Mouse (Mus musculus) hindbrain, embryonic 14.5 days (tissue): ENCODE measurements around the gene Stt3b. TPM values are rescaled to one million over a fixed set of nuclear protein-coding genes. Genes with fewer than 3 reads are reported as not detected.

ENCODE experiments used
- ATAC-seq: fragments of 200-750 bp; cut with Nextera tagmentation; 2 replicates; pipeline ENCODE4 v1.8.0; 2017; ENCODE audit warnings: moderate number of reproducible peaks, mild to moderate bottlenecking, moderate TSS enrichment, moderate library complexity; ENCODE audit not compliant: low FRiP score
- DNase-seq: peaks from one replicate; pipeline ENCODE4 v3.0.0-alpha.2; 2015; ENCODE audit warnings: low spot score
- H3K27ac ChIP-seq: fragments of 300-500 bp; sonication (generic); 2 replicates; pipeline ENCODE4 v1.5.1; 2014; ENCODE audit warnings: mild to moderate bottlenecking, moderate library complexity
- H3K27me3 ChIP-seq: fragments of 300-500 bp; sonication (generic); 2 replicates; pipeline ENCODE4 v1.6.1; 2014; ENCODE audit warnings: mild to moderate bottlenecking, low read length, mixed read lengths; ENCODE audit not compliant: control insufficient read depth, insufficient read depth
- H3K36me3 ChIP-seq: fragments of 300-500 bp; sonication (generic); replicated peaks from 2 replicates; pipeline ENCODE4 v1.6.1; 2014; ENCODE audit not compliant: control insufficient read depth, insufficient read depth
- H3K4me1 ChIP-seq: fragments of 300-500 bp; sonication (generic); replicated peaks from 2 replicates; pipeline ENCODE4 v1.6.1; 2014; ENCODE audit warnings: antibody characterized with exemption, low read length, mixed read lengths; ENCODE audit not compliant: control insufficient read depth, insufficient read depth
- H3K4me2 ChIP-seq: fragments of 300-500 bp; sonication (generic); replicated peaks from 2 replicates; pipeline ENCODE4 v1.6.1; 2014; ENCODE audit warnings: mild to moderate bottlenecking, moderate library complexity
- H3K4me3 ChIP-seq: fragments of 300-500 bp; sonication (generic); replicated peaks from 2 replicates; pipeline ENCODE4 v1.5.1; 2014; ENCODE audit warnings: mild to moderate bottlenecking, low read length
- H3K9ac ChIP-seq: fragments of 300-500 bp; sonication (generic); 2 replicates; pipeline ENCODE4 v1.6.1; 2014
- H3K9me3 ChIP-seq: fragments of 300-500 bp; sonication (generic); 2 replicates; pipeline ENCODE4 v1.6.1; 2016; ENCODE audit warnings: low read length; ENCODE audit not compliant: control insufficient read depth
- WGBS: fragments of 180-500 bp; shearing (Covaris S2); extraction: QIAGEN DNeasy Blood & Tissue Kit; methylation state at CpG from one replicate; pipeline ENCODE4 v1.1.7; 2014; 5-methylcytosine and 5-hydroxymethylcytosine counted together
- polyA plus RNA-seq: library from polyadenylated mRNA; unstranded; fragments of >200 nt; fragmentation: Nextera tagmentation; extraction: Ambion mirVana; gene quantifications from 2 replicates; pipeline ENCODE4 v1.2.1, GENCODE M21; 2014

Stt3b gene
- polyA plus RNA-seq, result 116 and 135 TPM in 2 replicates

DNA sequence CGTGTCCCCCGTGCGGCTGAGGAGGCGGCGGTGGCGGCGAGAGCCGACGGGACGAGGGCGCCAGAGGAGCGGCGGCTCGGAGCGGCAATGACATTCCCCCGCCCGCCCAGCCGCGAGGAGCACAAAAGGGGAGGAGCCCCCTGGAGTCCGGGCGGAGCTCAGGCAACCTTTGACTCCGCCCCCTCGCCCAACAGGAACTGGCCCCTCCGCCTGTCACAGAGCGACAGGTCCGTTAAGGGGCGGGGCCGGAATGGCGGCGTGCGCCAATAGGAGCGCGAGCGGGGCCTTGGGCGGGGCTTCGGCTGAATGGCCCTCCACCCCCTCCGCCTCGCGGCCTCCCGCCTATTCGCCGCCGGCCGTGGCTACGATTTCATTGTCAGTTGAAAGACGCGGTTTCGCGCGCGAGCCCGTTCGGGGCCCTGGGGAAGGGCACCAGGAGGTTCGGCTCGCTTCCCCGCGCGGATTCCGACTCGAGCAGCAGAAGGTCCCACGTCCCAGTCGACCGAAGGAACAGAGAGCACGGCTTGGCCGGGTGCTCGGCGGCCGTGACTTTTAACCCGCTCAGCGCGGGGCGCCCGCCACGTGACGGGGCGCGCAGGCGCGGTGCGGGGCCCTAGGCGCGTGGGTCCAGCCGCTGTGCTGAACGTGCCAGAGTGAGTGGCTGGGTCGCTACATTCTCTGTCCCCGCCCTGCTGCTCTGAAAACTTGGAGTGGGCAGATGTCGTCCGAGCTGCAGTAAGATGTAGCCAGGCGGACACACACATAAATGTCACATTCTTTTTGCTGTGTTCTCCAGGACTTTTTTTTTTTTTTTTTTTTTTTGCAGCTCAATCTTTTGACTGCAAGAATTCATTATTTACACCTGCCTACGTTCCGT, at the start of gene Stt3b:
TSS of gene Stt3b (minus strand) at position 76 of the 877 bp plus-strand sequence.
- ATAC-seq, result peak; percentile 96
- WGBS, result under 1% methylated on average over 79 of the region's 91 CpGs
- Histone ChIP-seq H3K4me1 (peaks cover 31% of the 10 kb centered on the region), H3K4me2 (peak within 1 kb of the TSS; percentile 89), H3K36me3 (no peaks in the 10 kb centered on the region), H3K9ac (peak within 1 kb of the TSS; percentile 99), H3K9me3 (no peaks in the 10 kb centered on the region), H3K4me3 (peak within 1 kb of the TSS; percentile 98), H3K27me3 (no peaks in the 10 kb centered on the region), H3K27ac (peak within 1 kb of the TSS; percentile 99)
- DNase-seq, result peak; percentile 99

DNA sequence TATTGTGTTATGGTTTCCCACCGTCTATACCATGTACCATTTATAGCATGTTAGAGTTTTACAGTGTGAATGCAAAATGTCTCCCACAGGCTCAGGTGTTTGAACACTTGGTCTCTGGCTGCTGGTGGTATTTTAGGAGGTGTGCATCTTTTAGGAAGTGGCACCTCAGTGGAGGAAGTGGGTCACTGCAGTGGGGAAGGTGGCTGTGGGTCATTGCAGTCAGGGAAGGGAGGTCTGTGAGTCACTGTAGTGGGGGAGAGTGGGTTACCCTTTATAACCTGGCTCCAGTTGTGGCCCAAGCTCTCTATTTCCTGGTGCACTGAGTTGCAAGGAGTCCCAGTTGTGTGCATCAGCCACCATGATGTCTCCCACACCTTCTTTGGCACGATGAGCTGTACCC, 48.2 kb upstream of the Stt3b start:
- Histone ChIP-seq H3K9ac (no peak overlapping the region), H3K4me2 (no peak overlapping the region), H3K36me3 (no peaks in the 10 kb centered on the region), H3K27me3 (no peaks in the 10 kb centered on the region), H3K4me3 (no peak overlapping the region), H3K9me3 (no peaks in the 10 kb centered on the region), H3K4me1 (no peaks in the 10 kb centered on the region), H3K27ac (no peak overlapping the region)
- DNase-seq (no peak), ATAC-seq (no peak)
- WGBS, result 95% methylated on average over 2 of the region's 2 CpGs

DNA sequence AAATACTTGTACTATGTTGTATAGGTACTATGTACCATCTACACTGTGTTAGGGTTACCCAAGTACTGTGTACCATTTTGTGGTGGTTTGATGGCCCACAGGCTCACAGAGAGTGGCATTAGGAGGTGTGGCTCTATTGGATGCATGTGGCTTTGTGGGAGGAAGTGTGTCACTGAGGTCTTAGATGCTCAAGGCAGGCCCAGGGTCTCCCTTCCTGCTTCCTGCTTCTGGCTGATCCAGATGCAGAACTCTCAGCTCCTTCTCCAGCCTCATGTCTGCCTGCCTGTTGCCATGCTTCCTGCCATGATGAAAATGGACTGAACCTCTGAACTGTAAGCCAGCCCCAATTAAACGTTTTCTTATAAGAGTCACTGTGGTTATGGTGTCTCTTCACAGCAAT, 47.8 kb upstream of the Stt3b start:
- Histone ChIP-seq H3K4me2 (no peak overlapping the region), H3K4me3 (no peak overlapping the region), H3K9me3 (no peaks in the 10 kb centered on the region), H3K27me3 (no peaks in the 10 kb centered on the region), H3K4me1 (no peaks in the 10 kb centered on the region), H3K36me3 (no peaks in the 10 kb centered on the region), H3K27ac (no peak overlapping the region), H3K9ac (no peak overlapping the region)
- no peak for DNase-seq
- WGBS, result 89% methylated on average over 1 of the region's 1 CpGs
- no peak for ATAC-seq

DNA sequence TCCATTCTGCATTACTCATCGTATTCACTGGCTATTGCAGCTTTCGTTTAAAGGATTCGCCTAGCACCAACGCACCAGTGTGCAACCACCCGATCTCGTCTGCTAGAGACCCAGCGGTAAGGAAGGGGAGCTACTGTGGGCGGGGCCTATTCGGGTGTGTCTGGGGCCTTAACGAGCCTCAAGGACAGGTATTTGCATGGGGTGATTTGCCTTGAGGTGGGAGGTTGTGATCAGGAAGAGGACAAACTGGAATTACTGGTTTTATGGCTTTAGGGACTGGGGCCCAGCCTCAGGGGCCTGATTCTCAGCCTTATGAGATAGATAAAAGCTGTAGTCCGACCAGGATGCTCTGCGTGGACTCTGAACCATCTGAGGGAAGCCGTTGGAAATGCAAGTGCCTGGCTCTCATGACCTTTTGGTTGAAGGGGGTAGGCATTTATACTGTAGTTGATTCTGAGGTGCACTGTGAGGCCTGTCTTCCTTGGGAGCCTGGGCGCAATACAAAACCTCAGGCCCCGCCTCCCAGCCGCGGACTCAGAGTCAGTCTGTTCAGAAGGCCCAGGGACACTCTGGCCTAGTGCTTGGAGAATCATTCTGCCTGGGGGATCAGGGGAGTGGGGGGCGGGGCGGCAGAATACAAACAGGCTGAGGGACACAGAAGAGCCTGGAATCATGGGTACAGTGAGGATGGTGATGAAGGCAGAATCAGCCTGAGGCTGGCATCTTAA, 46.7 kb upstream of the Stt3b start:
- ATAC-seq (no peak), DNase-seq (no peak)
- Histone ChIP-seq H3K9me3 (no peaks in the 10 kb centered on the region), H3K4me2 (no peak overlapping the region), H3K9ac (no peak overlapping the region), H3K27ac (no peak overlapping the region), H3K27me3 (no peaks in the 10 kb centered on the region), H3K4me1 (no peaks in the 10 kb centered on the region), H3K4me3 (no peak overlapping the region), H3K36me3 (no peaks in the 10 kb centered on the region)
- WGBS, result 46% methylated on average over 19 of the region's 19 CpGs

GRCm38 (mm10) chr9:115355972-115356371, 45.8 kb upstream of the Stt3b start:
- DNase-seq (no peak), ATAC-seq (no peak)
- Histone ChIP-seq H3K9ac (no peak overlapping the region), H3K4me2 (no peak overlapping the region), H3K36me3 (no peaks in the 10 kb centered on the region), H3K27me3 (no peaks in the 10 kb centered on the region), H3K4me1 (no peaks in the 10 kb centered on the region), H3K9me3 (no peaks in the 10 kb centered on the region), H3K27ac (no peak overlapping the region), H3K4me3 (no peak overlapping the region)
- 64% methylated on average over 5 of the region's 5 CpGs for WGBS

DNA sequence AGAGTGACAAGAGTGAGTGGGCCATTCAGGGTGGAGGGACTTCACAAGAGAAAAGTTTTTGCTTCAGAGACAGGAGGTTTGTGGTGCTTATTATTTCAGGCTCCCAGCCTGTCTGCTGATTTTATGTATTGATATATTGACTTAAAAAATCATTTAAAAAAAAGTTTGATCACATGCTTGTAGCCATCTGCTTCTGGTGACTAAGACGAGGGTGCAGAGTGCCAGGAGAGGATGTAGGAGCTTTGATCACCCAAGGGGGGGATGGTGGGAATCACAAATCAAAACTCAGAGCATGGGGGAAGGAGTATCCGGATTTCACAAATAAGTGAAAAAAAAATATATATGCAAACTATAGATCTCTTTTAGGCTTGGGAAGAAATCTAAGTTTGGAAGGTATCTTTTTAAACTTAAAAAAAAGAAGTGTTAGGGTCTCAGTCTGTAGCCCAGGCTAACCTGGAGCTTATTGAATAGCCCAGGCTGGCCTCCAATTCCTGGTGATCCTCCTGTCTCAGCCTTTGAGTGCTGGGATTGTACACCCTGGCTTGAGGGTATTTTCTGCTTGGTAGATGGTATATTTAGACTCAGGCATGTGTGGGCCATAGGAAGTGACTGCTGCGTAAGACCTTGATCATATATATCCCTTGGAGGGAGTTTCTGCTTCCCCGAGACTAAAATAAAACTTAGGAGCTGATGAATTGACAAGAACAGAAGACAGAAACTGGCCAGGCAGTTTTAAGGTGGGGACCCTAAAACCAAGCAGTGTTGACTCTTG, 39.7 kb upstream of the Stt3b start:
- no peaks in the 10 kb centered on the region for H3K36me3 ChIP-seq
- H3K27ac ChIP-seq, result no peak overlapping the region
- no peaks in the 10 kb centered on the region for H3K27me3 ChIP-seq
- H3K4me2 ChIP-seq, result no peak overlapping the region
- no peaks in the 10 kb centered on the region for H3K4me1 ChIP-seq
- H3K9ac ChIP-seq, result no peak overlapping the region
- DNase-seq, result no peak
- no peak for ATAC-seq
- no peak overlapping the region for H3K4me3 ChIP-seq
- 91% methylated on average over 4 of the region's 4 CpGs for WGBS
- no peaks in the 10 kb centered on the region for H3K9me3 ChIP-seq

- H3K9ac ChIP-seq, result no peak overlapping the region
- no peaks in the 10 kb centered on the region for H3K9me3 ChIP-seq
- no peak for ATAC-seq
- 66% methylated on average over 1 of the region's 1 CpGs for WGBS
- no peaks in the 10 kb centered on the region for H3K27me3 ChIP-seq
- no peak for DNase-seq
- H3K27ac ChIP-seq, result no peak overlapping the region
- no peak overlapping the region for H3K4me2 ChIP-seq
- no peaks in the 10 kb centered on the region for H3K4me1 ChIP-seq
- H3K4me3 ChIP-seq, result no peak overlapping the region
- H3K36me3 ChIP-seq, result no peaks in the 10 kb centered on the region
Observed at GRCm38 (mm10) chr9:115349106-115349505, 38.9 kb upstream of the Stt3b start.

DNA sequence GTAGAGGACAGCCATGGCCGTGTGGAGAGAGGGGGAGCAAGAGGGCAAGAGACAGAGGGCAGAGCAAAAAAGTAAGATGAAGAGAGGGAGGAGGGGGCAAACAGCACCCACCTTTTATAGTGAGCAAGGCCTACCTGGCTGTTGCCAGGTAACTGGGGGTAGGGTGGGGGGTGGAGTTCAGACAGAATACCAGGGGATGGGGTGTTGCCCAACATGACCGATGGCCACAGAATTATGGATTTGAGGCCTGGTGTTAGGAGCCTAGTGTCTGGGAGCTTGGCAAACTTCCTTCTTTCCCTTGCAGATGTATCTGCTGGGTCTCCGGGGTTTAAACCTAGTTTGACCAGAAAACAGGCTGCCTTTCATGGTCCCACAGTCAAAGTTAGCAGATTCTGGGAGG, 34.7 kb upstream of the Stt3b start:
- no peaks in the 10 kb centered on the region for H3K9me3 ChIP-seq
- H3K4me3 ChIP-seq, result no peak overlapping the region
- 93% methylated on average over 3 of the region's 3 CpGs for WGBS
- ATAC-seq (no peak), DNase-seq (no peak)
- no peak overlapping the region for H3K4me2 ChIP-seq
- H3K4me1 ChIP-seq, result peaks cover 6% of the 10 kb centered on the region; the same call in 1 of the 2 replicates
- no peaks in the 10 kb centered on the region for H3K36me3 ChIP-seq
- no peak overlapping the region for H3K9ac ChIP-seq
- no peak overlapping the region for H3K27ac ChIP-seq
- H3K27me3 ChIP-seq, result no peaks in the 10 kb centered on the region

- DNase-seq, result no peak
- no peaks in the 10 kb centered on the region for H3K9me3 ChIP-seq
- no peaks in the 10 kb centered on the region for H3K27me3 ChIP-seq
- H3K4me3 ChIP-seq, result no peak overlapping the region
- H3K36me3 ChIP-seq, result no peaks in the 10 kb centered on the region
- peaks cover 6% of the 10 kb centered on the region; the same call in 1 of the 2 replicates for H3K4me1 ChIP-seq
- H3K4me2 ChIP-seq, result no peak overlapping the region
- H3K27ac ChIP-seq, result no peak overlapping the region
- no peak for ATAC-seq
- 79% methylated on average over 9 of the region's 9 CpGs for WGBS
- no peak overlapping the region for H3K9ac ChIP-seq
Observed at GRCm38 (mm10) chr9:115341576-115341975, 31.4 kb upstream of the Stt3b start.
